Mouse (Mus musculus) heart, embryonic 11.5 days (tissue): ENCODE measurements around the gene Ang. TPM values are rescaled to one million over a fixed set of nuclear protein-coding genes. Genes with fewer than 3 reads are reported as not detected.
"Not testable (repeated sequence)": the region's sequence is repeated elsewhere in the genome, so short reads cannot be mapped to it uniquely, and the experiment has no call there.

Experiments
- ATAC-seq: fragments of 200-750 bp; cut with Nextera tagmentation; replicated peaks from 2 replicates; pipeline ENCODE4 v1.8.0; 2017; ENCODE audit warnings: moderate library complexity; ENCODE audit not compliant: insufficient number of reproducible peaks, low FRiP score, low TSS enrichment
- H3K27ac ChIP-seq: fragments of 300-500 bp; sonication (generic); 2 replicates; pipeline ENCODE4 v1.5.1; 2014; ENCODE audit warnings: mild to moderate bottlenecking, low read depth, low read length
- H3K27me3 ChIP-seq: fragments of 300-500 bp; sonication (generic); 2 replicates; pipeline ENCODE4 v1.6.1; 2014; ENCODE audit warnings: mild to moderate bottlenecking, low read length, mixed read lengths; ENCODE audit not compliant: control insufficient read depth, insufficient read depth
- H3K36me3 ChIP-seq: fragments of 300-500 bp; sonication (generic); 2 replicates; pipeline ENCODE4 v1.6.1; 2014; ENCODE audit warnings: mild to moderate bottlenecking, low read length, moderate library complexity, mixed read lengths; ENCODE audit not compliant: control insufficient read depth, insufficient read depth
- H3K4me1 ChIP-seq: fragments of 300-500 bp; sonication (generic); 2 replicates; pipeline ENCODE4 v1.6.1; 2014; ENCODE audit warnings: low read length; ENCODE audit not compliant: control insufficient read depth, insufficient read depth
- H3K4me2 ChIP-seq: fragments of 300-500 bp; sonication (generic); 2 replicates; pipeline ENCODE4 v1.6.1; 2014; ENCODE audit warnings: mild to moderate bottlenecking, moderate library complexity
- H3K4me3 ChIP-seq: fragments of 300-500 bp; sonication (generic); 2 replicates; pipeline ENCODE4 v1.5.1; 2014; ENCODE audit warnings: low read depth, low read length
- H3K9ac ChIP-seq: fragments of 300-500 bp; sonication (generic); 2 replicates; pipeline ENCODE4 v1.6.1; 2014; ENCODE audit warnings: mild to moderate bottlenecking, low read depth, low read length, moderate library complexity
- H3K9me3 ChIP-seq: fragments of 300-500 bp; sonication (generic); replicated peaks from 2 replicates; pipeline ENCODE4 v1.6.1; 2016; ENCODE audit warnings: low read length; ENCODE audit not compliant: control insufficient read depth
- WGBS: fragments of 180-500 bp; shearing (Covaris S2); extraction: QIAGEN DNeasy Blood & Tissue Kit; methylation state at CpG from one replicate; pipeline ENCODE4 v1.1.7; 2014; ENCODE audit not compliant: insufficient replicate concordance; 5-methylcytosine and 5-hydroxymethylcytosine counted together
- polyA plus RNA-seq: library from polyadenylated mRNA; unstranded; fragments of >200 nt; fragmentation: Nextera tagmentation; extraction: Ambion mirVana; gene quantifications from 2 replicates; pipeline ENCODE4 v1.2.1, GENCODE M21; 2014

Gene Ang
- polyA plus RNA-seq, 1 experiment from 2014 or later = 2.8 TPM

DNA sequence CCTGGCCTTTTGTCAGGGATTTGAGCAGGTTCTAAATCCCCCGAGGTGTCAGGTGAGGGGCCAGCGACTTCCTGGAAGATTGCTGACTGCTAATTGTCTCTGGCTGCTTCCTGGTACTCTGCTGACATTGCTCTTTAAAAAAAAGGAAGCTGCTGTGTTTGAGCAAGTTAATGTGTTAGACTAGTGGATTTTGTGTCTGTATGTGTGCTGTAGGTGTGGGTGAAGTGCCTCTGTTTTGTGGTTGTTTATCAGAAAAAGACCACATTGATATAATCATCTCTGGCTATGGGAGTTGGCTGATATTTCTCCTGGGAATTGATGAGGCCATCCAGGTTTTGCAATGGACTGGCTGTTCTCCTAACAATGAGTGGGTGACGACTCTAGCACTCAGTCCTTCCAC lies 2.5 kb downstream of the Ang start:
- 24% methylated on average over 3 of the region's 3 CpGs for WGBS
- Histone ChIP-seq H3K27ac (no peak overlapping the region), H3K36me3 (no peaks in the 10 kb centered on the region), H3K27me3 (no peaks in the 10 kb centered on the region), H3K9me3 (no peaks in the 10 kb centered on the region), H3K4me3 (no peak overlapping the region), H3K4me1 (no peaks in the 10 kb centered on the region), H3K9ac (no peak overlapping the region), H3K4me2 (no peak overlapping the region)
- no peak for ATAC-seq

DNA sequence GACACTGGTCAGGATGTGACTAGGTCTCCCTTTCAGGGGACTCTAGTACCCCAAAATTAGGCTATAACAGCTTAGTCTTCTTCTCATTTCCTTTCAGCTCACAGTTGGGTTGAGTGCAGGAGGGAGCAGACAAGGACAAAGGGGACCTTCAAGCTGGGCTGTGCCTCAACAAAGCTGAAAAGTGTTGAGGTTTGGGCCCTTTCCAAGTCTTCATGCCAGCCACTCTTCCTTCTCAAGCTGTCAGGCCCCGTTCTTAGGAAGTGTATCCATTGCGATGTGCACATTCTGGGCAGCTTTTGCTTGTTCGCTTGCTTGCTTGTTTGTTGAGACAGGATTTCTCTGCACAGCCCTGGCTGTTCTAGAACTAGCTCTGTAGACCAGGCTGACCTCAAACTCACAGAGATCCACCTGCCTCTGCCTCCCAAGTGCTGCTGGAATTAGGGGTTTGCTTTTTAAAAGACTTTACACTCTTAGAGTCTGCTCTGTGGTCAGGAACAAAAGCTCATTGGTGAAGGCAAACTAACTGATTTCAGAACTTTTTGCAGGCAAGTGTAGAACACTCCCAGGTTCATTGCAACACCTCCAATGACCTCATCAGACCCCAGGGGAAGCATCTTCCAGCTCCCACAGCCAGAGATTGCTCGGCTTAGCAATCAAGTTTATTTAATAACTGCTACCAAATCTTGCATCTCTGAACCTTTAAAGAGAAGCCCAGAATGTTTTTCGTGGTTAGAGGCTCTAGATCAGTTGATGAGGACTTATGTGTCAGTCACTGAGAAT lies 3.3 kb downstream of the Ang start:
- no peaks in the 10 kb centered on the region for H3K36me3 ChIP-seq
- no peaks in the 10 kb centered on the region for H3K4me1 ChIP-seq
- no peak overlapping the region for H3K27ac ChIP-seq
- H3K9ac ChIP-seq = no peak overlapping the region
- WGBS = 79% methylated on average over 5 of the region's 5 CpGs
- no peak for ATAC-seq
- H3K4me2 ChIP-seq = no peak overlapping the region
- no peaks in the 10 kb centered on the region for H3K27me3 ChIP-seq
- no peaks in the 10 kb centered on the region for H3K9me3 ChIP-seq
- no peak overlapping the region for H3K4me3 ChIP-seq

DNA sequence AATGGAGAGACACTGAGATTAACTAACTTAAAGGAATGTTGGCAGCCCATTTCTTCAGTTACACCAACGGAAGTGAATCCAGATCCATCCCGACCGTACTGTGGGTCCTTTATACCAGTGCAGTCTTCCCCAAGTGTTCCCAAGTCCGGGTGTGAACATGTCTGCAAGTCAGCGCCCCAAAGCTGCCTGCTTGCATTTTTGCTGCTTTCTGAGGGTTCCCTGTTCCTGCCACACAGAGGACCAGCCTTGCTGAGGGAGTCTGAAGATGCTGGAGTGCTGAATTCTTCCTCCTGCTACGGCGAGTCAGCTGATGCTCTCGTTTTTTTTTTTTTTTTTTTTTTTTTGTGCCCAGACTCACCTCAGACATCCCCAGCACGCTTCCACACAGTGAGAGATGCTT lies 4.0 kb downstream of the Ang start:
- Histone ChIP-seq H3K4me3 (no peak overlapping the region), H3K9ac (no peak overlapping the region), H3K36me3 (no peaks in the 10 kb centered on the region), H3K9me3 (no peaks in the 10 kb centered on the region), H3K27me3 (no peaks in the 10 kb centered on the region), H3K27ac (no peak overlapping the region), H3K4me1 (no peaks in the 10 kb centered on the region), H3K4me2 (no peak overlapping the region)
- 64% methylated on average over 9 of the region's 9 CpGs for WGBS
- ATAC-seq = no peak

DNA sequence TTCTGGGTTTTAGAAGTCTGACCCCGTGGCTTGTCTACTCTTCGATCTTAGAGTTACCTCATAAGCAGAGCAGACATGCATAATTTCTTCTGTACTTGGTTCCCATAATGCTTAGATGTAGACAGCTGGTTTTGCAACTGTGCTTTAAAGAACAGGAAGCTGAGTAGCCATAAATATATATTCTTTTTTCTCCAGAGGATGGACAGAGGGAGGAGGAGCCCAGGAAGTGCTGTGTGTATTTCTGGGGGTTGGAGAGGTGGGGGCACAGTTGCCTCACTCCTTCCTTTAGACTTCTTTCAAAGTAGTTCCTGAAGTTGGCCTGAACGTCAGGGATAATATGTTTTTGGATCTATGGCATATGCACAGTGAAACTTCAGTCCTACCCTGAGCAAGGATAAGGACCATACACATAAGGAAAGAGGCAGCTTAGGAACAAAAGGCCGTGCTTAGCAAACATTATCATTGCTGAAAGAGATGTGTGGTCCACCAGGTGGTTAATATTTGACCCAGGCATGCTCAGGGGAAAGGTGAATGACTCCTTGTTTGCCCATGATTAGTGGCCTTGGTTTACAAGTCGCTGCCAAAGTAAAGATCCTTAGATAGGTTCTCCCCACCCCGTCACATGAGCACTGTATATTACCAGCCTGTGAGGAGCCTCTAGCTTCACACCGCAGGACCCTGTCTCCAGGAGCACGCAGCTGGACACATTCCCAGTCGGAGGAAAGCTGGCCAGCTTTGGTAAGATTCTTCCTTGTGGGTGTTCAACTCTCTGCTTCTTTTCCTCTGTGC lies 5.0 kb downstream of the Ang start:
- no peaks in the 10 kb centered on the region for H3K9me3 ChIP-seq
- H3K27me3 ChIP-seq = no peaks in the 10 kb centered on the region
- no peaks in the 10 kb centered on the region for H3K36me3 ChIP-seq
- 59% methylated on average over 9 of the region's 9 CpGs for WGBS
- no peak overlapping the region for H3K9ac ChIP-seq
- no peak overlapping the region for H3K4me3 ChIP-seq
- H3K27ac ChIP-seq = no peak overlapping the region
- no peak overlapping the region for H3K4me2 ChIP-seq
- H3K4me1 ChIP-seq = no peaks in the 10 kb centered on the region
- ATAC-seq = no peak

DNA sequence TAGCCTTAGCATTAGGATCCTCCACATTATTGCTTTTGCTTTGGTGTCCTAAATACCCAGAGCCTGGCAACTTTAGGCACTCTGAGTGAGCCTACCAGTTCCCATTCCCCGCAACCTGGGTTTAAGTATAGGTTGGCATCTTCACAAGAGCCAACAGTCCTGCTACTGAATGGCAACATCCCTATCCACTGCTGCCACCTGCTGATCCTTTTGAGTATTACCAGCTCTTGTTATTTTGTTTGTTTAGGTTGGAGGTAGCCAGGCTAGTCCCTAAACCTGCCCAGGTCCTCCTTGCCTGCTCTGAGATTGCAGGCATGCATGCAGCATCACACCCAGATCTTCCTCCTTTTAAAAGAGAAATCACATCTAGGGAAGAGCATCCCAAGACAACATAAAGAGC lies 7.3 kb downstream of the Ang start:
- WGBS = 33% methylated on average over 1 of the region's 1 CpGs
- not testable (repeated sequence) for H3K27me3 ChIP-seq, H3K27ac ChIP-seq, H3K4me1 ChIP-seq, H3K4me2 ChIP-seq, H3K4me3 ChIP-seq, H3K9me3 ChIP-seq, H3K9ac ChIP-seq, ATAC-seq, H3K36me3 ChIP-seq

DNA sequence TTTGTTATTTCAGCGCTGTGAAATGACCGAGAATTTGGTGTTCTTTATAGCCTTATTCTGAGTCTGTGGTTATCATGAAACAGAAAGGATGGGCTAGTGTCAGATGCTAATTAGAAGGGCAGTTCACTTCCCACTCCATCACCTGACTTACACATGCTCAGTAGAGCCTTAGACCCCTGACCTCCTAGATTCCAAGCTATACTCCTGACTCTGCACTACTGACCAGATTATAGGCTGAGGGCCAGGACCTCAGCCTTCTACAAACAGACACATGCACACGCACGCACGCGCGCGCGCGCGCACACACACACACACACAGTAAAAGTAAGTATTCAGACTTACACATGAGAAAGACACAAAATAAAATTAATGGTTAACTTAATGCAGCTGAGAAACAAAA lies 8.0 kb downstream of the Ang start:
- Histone ChIP-seq H3K27ac (no peak overlapping the region), H3K9ac (no peak overlapping the region), H3K9me3 (no peaks in the 10 kb centered on the region), H3K4me2 (no peak overlapping the region), H3K4me1 (no peaks in the 10 kb centered on the region), H3K27me3 (no peaks in the 10 kb centered on the region), H3K36me3 (no peaks in the 10 kb centered on the region), H3K4me3 (no peak overlapping the region)
- 94% methylated on average over 11 of the region's 11 CpGs for WGBS
- ATAC-seq = no peak

DNA sequence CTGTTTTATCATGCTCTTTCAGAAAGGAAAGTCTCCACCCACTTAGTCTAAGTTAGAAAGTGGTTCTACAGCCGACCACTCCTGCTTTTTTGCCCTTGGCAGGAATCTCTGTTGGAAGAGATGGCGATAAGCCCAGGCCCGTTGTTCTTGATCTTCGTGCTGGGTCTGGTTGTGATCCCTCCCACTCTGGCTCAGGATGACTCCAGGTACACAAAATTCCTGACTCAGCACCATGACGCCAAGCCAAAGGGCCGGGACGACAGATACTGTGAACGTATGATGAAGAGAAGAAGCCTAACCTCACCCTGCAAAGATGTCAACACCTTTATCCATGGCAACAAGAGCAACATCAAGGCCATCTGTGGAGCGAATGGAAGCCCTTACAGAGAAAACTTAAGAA lies 10.3 kb downstream of the Ang start:
- WGBS = 73% methylated on average over 9 of the region's 9 CpGs
- ATAC-seq = no peak
- Histone ChIP-seq H3K9ac (no peak overlapping the region), H3K36me3 (no peaks in the 10 kb centered on the region), H3K4me2 (no peak overlapping the region), H3K9me3 (no peaks in the 10 kb centered on the region), H3K4me3 (no peak overlapping the region), H3K27ac (no peak overlapping the region), H3K4me1 (no peaks in the 10 kb centered on the region), H3K27me3 (no peaks in the 10 kb centered on the region)

DNA sequence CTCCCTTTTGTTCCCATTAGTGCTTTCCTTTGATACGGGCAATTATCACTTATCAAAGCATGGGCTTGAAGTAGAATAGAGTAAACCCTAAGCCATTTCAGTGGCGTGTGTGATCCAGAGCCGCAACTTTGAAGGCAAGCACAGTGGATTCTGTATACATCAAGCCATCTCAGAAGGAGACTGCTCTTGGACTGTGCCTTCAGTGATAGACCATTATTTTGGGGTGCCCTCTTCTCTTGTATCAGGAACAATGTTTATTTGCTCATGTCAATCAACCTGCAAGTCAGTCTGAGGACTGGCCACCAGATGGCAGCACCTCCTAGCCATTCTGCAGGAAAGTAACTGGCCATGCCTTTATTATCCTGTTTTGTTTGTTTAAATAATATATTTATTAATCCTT lies 12.3 kb downstream of the Ang start:
- Histone ChIP-seq H3K4me3 (no peak overlapping the region), H3K36me3 (no peaks in the 10 kb centered on the region), H3K4me2 (no peak overlapping the region), H3K9ac (no peak overlapping the region), H3K4me1 (no peaks in the 10 kb centered on the region), H3K27ac (no peak overlapping the region), H3K27me3 (no peaks in the 10 kb centered on the region), H3K9me3 (no peaks in the 10 kb centered on the region)
- 51% methylated on average over 3 of the region's 3 CpGs for WGBS
- ATAC-seq = no peak

DNA sequence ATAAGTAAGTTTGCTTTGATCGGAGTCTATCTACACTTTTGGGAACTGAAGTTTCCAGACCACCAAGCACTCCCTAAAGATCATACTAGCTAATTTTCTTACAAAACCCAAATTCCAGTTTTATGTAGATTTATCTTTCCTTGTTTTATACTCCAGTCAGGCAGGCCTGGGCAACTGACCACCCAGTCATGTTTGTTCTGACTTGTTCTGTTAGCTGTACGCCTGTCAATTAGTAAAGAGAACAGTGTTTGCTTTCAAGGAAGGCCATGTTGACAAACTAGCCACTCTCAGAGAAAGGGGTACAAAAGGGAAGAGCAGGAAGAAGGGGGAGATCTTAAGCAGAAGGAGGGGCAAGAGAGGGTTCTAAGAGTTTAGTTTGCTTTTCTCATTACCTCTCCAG lies 13.4 kb downstream of the Ang start:
- Histone ChIP-seq H3K27ac (no peak overlapping the region), H3K4me2 (no peak overlapping the region), H3K27me3 (no peaks in the 10 kb centered on the region), H3K9me3 (no peaks in the 10 kb centered on the region), H3K4me3 (no peak overlapping the region), H3K36me3 (no peaks in the 10 kb centered on the region), H3K4me1 (no peaks in the 10 kb centered on the region), H3K9ac (no peak overlapping the region)
- no peak for ATAC-seq
- WGBS = 88% methylated on average over 2 of the region's 2 CpGs
